Comparison of ENCODE assay signal across 21 mouse cellular contexts in genomic region chr19:14259223-14259622, GRCm38 (mm10).
DNase-seq lines count a peak whose midpoint lies in the region; ATAC-seq and TF ChIP-seq lines count a peak whose summit lies in the region.
"Had no signal": no experiment of that assay in that cellular context is flagged by ENCODE, and none has a peak within 500 bp of the region (broad histone marks: within the 10 kb centered on the region; RNA-seq: fewer than 3 reads in every experiment).

No protein-coding gene starts in this region.

- DNase-seq in forebrain, postnatal 0 days = no peak
- DNase-seq in liver (no peak), MN1 (ENCODE audit: low spot score) (no peak)
- no peak for DNase-seq in liver, postnatal 0 days
- DNase-seq: adrenal gland, postnatal 25 days; cerebellum, adult 8-10 months; cerebellum, postnatal 36 days; heart, postnatal 36 days; kidney, adult 8-10 months; kidney, postnatal 25 days; lung, embryonic 14.5 days had no signal

- TF ChIP-seq EP300 in liver, postnatal 0 days (IDR thresholded peaks at IDR 0.05; ENCODE audit: low read depth) = peak; percentile 62; the same call in 1 of the 2 replicates

- H3K27me3 ChIP-seq in forebrain, embryonic 12.5 days = peaks cover 7% of the 10 kb centered on the region; the same call in 1 of the 2 replicates
- H3K27me3 ChIP-seq in forebrain, postnatal 0 days (ENCODE audit: insufficient read depth, low read length) = no peaks in the 10 kb centered on the region; the same call in 1 of the 2 replicates
- H3K27me3 ChIP-seq in liver, embryonic 15.5 days = no peaks in the 10 kb centered on the region
- no peaks in the 10 kb centered on the region for H3K27me3 ChIP-seq in intestine, embryonic 15.5 days (replicated peaks)
- no peaks in the 10 kb centered on the region for H3K27me3 ChIP-seq in liver, postnatal 0 days (ENCODE audit: insufficient read depth, low read length)
- H3K27me3 ChIP-seq: heart, embryonic 15.5 days; hindbrain, embryonic 13.5 days; limb, embryonic 13.5 days; neural tube, embryonic 12.5 days had no signal

- H3K4me1 ChIP-seq in forebrain, embryonic 12.5 days = peaks cover 19% of the 10 kb centered on the region
- H3K4me1 ChIP-seq in forebrain, postnatal 0 days (ENCODE audit: insufficient read depth) = no peaks in the 10 kb centered on the region; the same call in 1 of the 2 replicates
- 0 out of 2 replicates have a peak, but pooled peaks cover 3% of the 10 kb centered on the region for H3K4me1 ChIP-seq in liver, embryonic 15.5 days (replicated peaks)
- no peaks in the 10 kb centered on the region for H3K4me1 ChIP-seq in intestine, embryonic 15.5 days (replicated peaks)
- H3K4me1 ChIP-seq in liver, postnatal 0 days (ENCODE audit: insufficient read depth) = 0 out of 2 replicates have a peak, but pooled peaks cover 4% of the 10 kb centered on the region
- H3K4me1 ChIP-seq: heart, embryonic 15.5 days; megakaryocyte, embryonic 14.5 days; neural tube, embryonic 12.5 days had no signal

- 12% methylated on average over 2 of the region's 2 CpGs for WGBS in forebrain, embryonic 12.5 days
- WGBS in forebrain, postnatal 0 days = 22% methylated on average over 2 of the region's 2 CpGs
- 36% methylated on average over 2 of the region's 2 CpGs for WGBS in liver, embryonic 15.5 days (ENCODE audit: insufficient replicate concordance)
- WGBS in intestine, embryonic 15.5 days = 39% methylated on average over 2 of the region's 2 CpGs
- 41% methylated on average over 2 of the region's 2 CpGs for WGBS in liver, postnatal 0 days (ENCODE audit: insufficient replicate concordance)

- no peak for TF ChIP-seq CTCF in forebrain, postnatal 0 days (IDR thresholded peaks at IDR 0.05; ENCODE audit: low read depth)
- TF ChIP-seq CTCF in liver, postnatal 0 days (IDR thresholded peaks at IDR 0.05; ENCODE audit: low read depth) = no peak

- no peak overlapping the region for H3K9ac ChIP-seq in forebrain, embryonic 12.5 days
- no peak overlapping the region for H3K9ac ChIP-seq in forebrain, postnatal 0 days
- no peak overlapping the region for H3K9ac ChIP-seq in liver, embryonic 15.5 days
- H3K9ac ChIP-seq in intestine, embryonic 15.5 days = no peak overlapping the region
- H3K9ac ChIP-seq in liver, postnatal 0 days (replicated peaks) = no peak overlapping the region
- H3K9ac ChIP-seq: heart, embryonic 15.5 days; hindbrain, embryonic 13.5 days; lung, embryonic 14.5 days; neural tube, embryonic 12.5 days had no signal

- ATAC-seq in forebrain, embryonic 12.5 days (ENCODE audit: low FRiP score) = 0 out of 2 replicates have a peak, but pooled peaks have one; percentile 4
- no peak for ATAC-seq in forebrain, postnatal 0 days
- ATAC-seq in liver, embryonic 15.5 days (ENCODE audit: insufficient read depth) = peak; percentile 66
- ATAC-seq in intestine, embryonic 15.5 days = peak; percentile 92
- peak; percentile 98 for ATAC-seq in liver, postnatal 0 days
- ATAC-seq: CD4-positive, CD25-positive, alpha-beta regulatory T cell, adult 4 months had no signal

- H3K4me3 ChIP-seq in forebrain, embryonic 12.5 days (replicated peaks) = no peak overlapping the region
- no peak overlapping the region for H3K4me3 ChIP-seq in forebrain, postnatal 0 days (ENCODE audit: low read depth, low read length)
- H3K4me3 ChIP-seq in liver, embryonic 15.5 days (replicated peaks) = no peak overlapping the region
- no peak overlapping the region for H3K4me3 ChIP-seq in intestine, embryonic 15.5 days (replicated peaks)
- no peak overlapping the region for H3K4me3 ChIP-seq in liver, postnatal 0 days (ENCODE audit: low read depth, low read length)
- H3K4me3 ChIP-seq: heart, embryonic 15.5 days; hindbrain, embryonic 13.5 days; limb, embryonic 13.5 days; megakaryocyte, embryonic 14.5 days; neural tube, embryonic 12.5 days had no signal

- H3K9me3 ChIP-seq in forebrain, embryonic 12.5 days = no peaks in the 10 kb centered on the region
- H3K9me3 ChIP-seq in forebrain, postnatal 0 days (ENCODE audit: low read length) = no peaks in the 10 kb centered on the region
- no peaks in the 10 kb centered on the region for H3K9me3 ChIP-seq in liver, embryonic 15.5 days (replicated peaks)
- no peaks in the 10 kb centered on the region for H3K9me3 ChIP-seq in intestine, embryonic 15.5 days
- no peaks in the 10 kb centered on the region for H3K9me3 ChIP-seq in liver, postnatal 0 days (ENCODE audit: low read length)
- H3K9me3 ChIP-seq: heart, embryonic 15.5 days; hindbrain, embryonic 13.5 days; limb, embryonic 13.5 days; neural tube, embryonic 12.5 days had no signal

- H3K36me3 ChIP-seq in forebrain, embryonic 12.5 days (replicated peaks) = no peaks in the 10 kb centered on the region
- H3K36me3 ChIP-seq in forebrain, postnatal 0 days (ENCODE audit: insufficient read depth) = no peaks in the 10 kb centered on the region
- no peaks in the 10 kb centered on the region for H3K36me3 ChIP-seq in liver, embryonic 15.5 days (replicated peaks)
- no peaks in the 10 kb centered on the region for H3K36me3 ChIP-seq in intestine, embryonic 15.5 days
- H3K36me3 ChIP-seq in liver, postnatal 0 days (replicated peaks; ENCODE audit: insufficient read depth, low read length) = no peaks in the 10 kb centered on the region
- H3K36me3 ChIP-seq: heart, embryonic 15.5 days; hindbrain, embryonic 13.5 days; limb, embryonic 13.5 days; neural tube, embryonic 12.5 days had no signal

- peak overlapping the region; percentile 33; the same call in 1 of the 2 replicates for H3K4me2 ChIP-seq in forebrain, embryonic 12.5 days
- H3K4me2 ChIP-seq in forebrain, postnatal 0 days (ENCODE audit: low read depth) = no peak overlapping the region
- H3K4me2 ChIP-seq in liver, embryonic 15.5 days = no peak overlapping the region
- H3K4me2 ChIP-seq in intestine, embryonic 15.5 days (replicated peaks) = no peak overlapping the region
- peak overlapping the region; percentile 40 for H3K4me2 ChIP-seq in liver, postnatal 0 days (ENCODE audit: low read depth, low read length)
- H3K4me2 ChIP-seq: heart, embryonic 15.5 days; limb, embryonic 13.5 days; lung, embryonic 14.5 days; neural tube, embryonic 12.5 days had no signal

- H3K27ac ChIP-seq in forebrain, embryonic 12.5 days = peak overlapping the region; percentile 43
- no peak overlapping the region for H3K27ac ChIP-seq in forebrain, postnatal 0 days (ENCODE audit: low read depth, low read length)
- H3K27ac ChIP-seq in liver, embryonic 15.5 days (replicated peaks) = no peak overlapping the region
- H3K27ac ChIP-seq in intestine, embryonic 15.5 days = no peak overlapping the region
- H3K27ac ChIP-seq in liver, postnatal 0 days (ENCODE audit: low read depth) = no peak overlapping the region
- H3K27ac ChIP-seq: heart, embryonic 15.5 days; hindbrain, embryonic 13.5 days; limb, embryonic 13.5 days; neural tube, embryonic 12.5 days; stomach, postnatal 0 days had no signal

Comparison
In these comparisons a context has a peak if more than half of its experiments do, and no peak if none do; other contexts are left out.
1. H3K4me2 ChIP-seq: peak in forebrain, embryonic 12.5 days (single experiment) and liver, postnatal 0 days (single experiment); none in forebrain, postnatal 0 days (single experiment), liver, embryonic 15.5 days (single experiment) and intestine, embryonic 15.5 days (single experiment).